Mouse (Mus musculus): ENCODE results near the gene Abhd5. TPM values are rescaled to one million over a fixed set of nuclear protein-coding genes. Genes with fewer than 3 reads are reported as not detected.

The Abhd5 gene
- polyA plus RNA-seq, 1 experiment, result 24.1 TPM

- no peaks in the 10 kb centered on the region for H3K4me1 ChIP-seq (ENCODE audit: control insufficient read depth, insufficient read depth, low read length)
- WGBS, result 85% methylated on average over 6 of the region's 6 CpGs
- H3K27me3 ChIP-seq (ENCODE audit: control insufficient read depth, insufficient read depth, low read length), result no peaks in the 10 kb centered on the region
- DNase-seq, result no peak
- TF ChIP-seq POLR2A (IDR thresholded peaks at IDR 0.05; ENCODE audit: borderline replicate concordance, insufficient read depth, low read length) (no peak), CTCF (IDR thresholded peaks at IDR 0.05; ENCODE audit: borderline replicate concordance, insufficient read depth, low read depth, low read length) (no peak)
- no peak overlapping the region for H3K4me3 ChIP-seq (replicated peaks; ENCODE audit: insufficient read depth, low read depth, low read length)
- no peak overlapping the region for H3K27ac ChIP-seq (ENCODE audit: insufficient read depth, low read length)
Measured at GRCm38 (mm10) chr9:122314386-122314785, 37.0 kb upstream of the Abhd5 start.

- TF ChIP-seq POLR2A (IDR thresholded peaks at IDR 0.05; ENCODE audit: borderline replicate concordance, insufficient read depth, low read length) (no peak), CTCF (IDR thresholded peaks at IDR 0.05; ENCODE audit: borderline replicate concordance, insufficient read depth, low read depth, low read length) (no peak)
- no peaks in the 10 kb centered on the region for H3K4me1 ChIP-seq (ENCODE audit: control insufficient read depth, insufficient read depth, low read length)
- H3K4me3 ChIP-seq (replicated peaks; ENCODE audit: insufficient read depth, low read depth, low read length), result no peak overlapping the region
- DNase-seq, result no peak
- 74% methylated on average over 4 of the region's 4 CpGs for WGBS
- no peak overlapping the region for H3K27ac ChIP-seq (ENCODE audit: insufficient read depth, low read length)
- H3K27me3 ChIP-seq (ENCODE audit: control insufficient read depth, insufficient read depth, low read length), result no peaks in the 10 kb centered on the region
Measured at GRCm38 (mm10) chr9:122314942-122315341, 36.5 kb upstream of the Abhd5 start.

- WGBS, result 60% methylated on average over 11 of the region's 11 CpGs
- Histone ChIP-seq H3K4me1 (ENCODE audit: control insufficient read depth, insufficient read depth, low read length) (no peaks in the 10 kb centered on the region), H3K27me3 (ENCODE audit: control insufficient read depth, insufficient read depth, low read length) (no peaks in the 10 kb centered on the region), H3K4me3 (replicated peaks; ENCODE audit: insufficient read depth, low read depth, low read length) (no peak overlapping the region), H3K27ac (ENCODE audit: insufficient read depth, low read length) (no peak overlapping the region)
- TF ChIP-seq CTCF (IDR thresholded peaks at IDR 0.05; ENCODE audit: borderline replicate concordance, insufficient read depth, low read depth, low read length) (no peak), POLR2A (IDR thresholded peaks at IDR 0.05; ENCODE audit: borderline replicate concordance, insufficient read depth, low read length) (no peak)
- no peak for DNase-seq
Measured at GRCm38 (mm10) chr9:122315501-122315900, 35.9 kb upstream of the Abhd5 start.

- Histone ChIP-seq H3K4me1 (ENCODE audit: control insufficient read depth, insufficient read depth, low read length) (no peaks in the 10 kb centered on the region), H3K27ac (ENCODE audit: insufficient read depth, low read length) (no peak overlapping the region), H3K27me3 (ENCODE audit: control insufficient read depth, insufficient read depth, low read length) (no peaks in the 10 kb centered on the region), H3K4me3 (replicated peaks; ENCODE audit: insufficient read depth, low read depth, low read length) (no peak overlapping the region)
- TF ChIP-seq CTCF (IDR thresholded peaks at IDR 0.05; ENCODE audit: borderline replicate concordance, insufficient read depth, low read depth, low read length) (no peak), POLR2A (IDR thresholded peaks at IDR 0.05; ENCODE audit: borderline replicate concordance, insufficient read depth, low read length) (no peak)
- no peak for DNase-seq
- WGBS, result 92% methylated on average over 7 of the region's 7 CpGs
Measured at GRCm38 (mm10) chr9:122316562-122316961, 34.8 kb upstream of the Abhd5 start.

- Histone ChIP-seq H3K27ac (ENCODE audit: insufficient read depth, low read length) (no peak overlapping the region), H3K27me3 (ENCODE audit: control insufficient read depth, insufficient read depth, low read length) (no peaks in the 10 kb centered on the region), H3K4me1 (ENCODE audit: control insufficient read depth, insufficient read depth, low read length) (no peaks in the 10 kb centered on the region), H3K4me3 (replicated peaks; ENCODE audit: insufficient read depth, low read depth, low read length) (no peak overlapping the region)
- no peak for DNase-seq
- 87% methylated on average over 4 of the region's 4 CpGs for WGBS
- TF ChIP-seq POLR2A (IDR thresholded peaks at IDR 0.05; ENCODE audit: borderline replicate concordance, insufficient read depth, low read length) (no peak), CTCF (IDR thresholded peaks at IDR 0.05; ENCODE audit: borderline replicate concordance, insufficient read depth, low read depth, low read length) (no peak)
Measured at GRCm38 (mm10) chr9:122320626-122321025, 30.8 kb upstream of the Abhd5 start.

- TF ChIP-seq CTCF (IDR thresholded peaks at IDR 0.05; ENCODE audit: borderline replicate concordance, insufficient read depth, low read depth, low read length) (no peak), POLR2A (IDR thresholded peaks at IDR 0.05; ENCODE audit: borderline replicate concordance, insufficient read depth, low read length) (no peak)
- DNase-seq, result no peak
- Histone ChIP-seq H3K27me3 (ENCODE audit: control insufficient read depth, insufficient read depth, low read length) (no peaks in the 10 kb centered on the region), H3K4me1 (ENCODE audit: control insufficient read depth, insufficient read depth, low read length) (no peaks in the 10 kb centered on the region), H3K27ac (ENCODE audit: insufficient read depth, low read length) (no peak overlapping the region), H3K4me3 (replicated peaks; ENCODE audit: insufficient read depth, low read depth, low read length) (no peak overlapping the region)
- 72% methylated on average over 3 of the region's 3 CpGs for WGBS
Measured at GRCm38 (mm10) chr9:122322356-122322755, 29.1 kb upstream of the Abhd5 start.

GRCm38 (mm10) chr9:122325996-122326395 is 25.4 kb upstream of the Abhd5 start:
- Histone ChIP-seq H3K4me3 (replicated peaks; ENCODE audit: insufficient read depth, low read depth, low read length) (no peak overlapping the region), H3K4me1 (ENCODE audit: control insufficient read depth, insufficient read depth, low read length) (no peaks in the 10 kb centered on the region), H3K27me3 (ENCODE audit: control insufficient read depth, insufficient read depth, low read length) (no peaks in the 10 kb centered on the region), H3K27ac (ENCODE audit: insufficient read depth, low read length) (no peak overlapping the region)
- WGBS, result 98% methylated on average over 1 of the region's 1 CpGs
- TF ChIP-seq CTCF (IDR thresholded peaks at IDR 0.05; ENCODE audit: borderline replicate concordance, insufficient read depth, low read depth, low read length) (no peak), POLR2A (IDR thresholded peaks at IDR 0.05; ENCODE audit: borderline replicate concordance, insufficient read depth, low read length) (no peak)
- DNase-seq, result no peak

GRCm38 (mm10) chr9:122328199-122328598 is 23.2 kb upstream of the Abhd5 start:
- Histone ChIP-seq H3K4me3 (replicated peaks; ENCODE audit: insufficient read depth, low read depth, low read length) (no peak overlapping the region), H3K27ac (ENCODE audit: insufficient read depth, low read length) (no peak overlapping the region), H3K4me1 (ENCODE audit: control insufficient read depth, insufficient read depth, low read length) (no peaks in the 10 kb centered on the region), H3K27me3 (ENCODE audit: control insufficient read depth, insufficient read depth, low read length) (no peaks in the 10 kb centered on the region)
- 74% methylated on average over 3 of the region's 3 CpGs for WGBS
- DNase-seq, result no peak
- TF ChIP-seq POLR2A (IDR thresholded peaks at IDR 0.05; ENCODE audit: borderline replicate concordance, insufficient read depth, low read length), result no peak
- TF ChIP-seq CTCF (IDR thresholded peaks at IDR 0.05; ENCODE audit: borderline replicate concordance, insufficient read depth, low read depth, low read length), result no peak

Data from cerebellum, adult 2 months (tissue).